Mouse (Mus musculus): ENCODE measurements at regions not wholly inside any gene's neighbourhood (a gene's known extent, or its start where the extent isn't known, plus 50 kb on each side); places are given as distances from the start of the nearest gene placed in this dataset.

DNA sequence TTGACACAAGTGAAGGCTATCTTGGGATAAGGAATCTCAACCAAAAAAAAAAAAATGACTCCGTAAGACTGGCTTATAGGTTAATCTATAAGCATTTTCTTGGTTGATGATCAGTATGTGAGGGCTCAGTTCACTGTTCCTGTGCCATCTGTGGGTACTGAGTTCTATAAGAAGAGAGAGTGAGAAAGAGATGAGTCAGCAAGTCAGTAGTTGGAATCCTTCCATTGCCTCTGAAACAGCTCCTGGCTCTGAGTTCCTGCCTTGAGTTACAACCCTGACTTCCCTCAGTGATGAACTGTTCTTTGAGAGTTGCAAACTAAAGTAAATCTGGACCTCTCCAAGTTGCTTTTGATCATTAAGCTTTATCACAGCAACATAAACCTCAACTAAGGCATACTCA, 91.7 kb upstream of the Vegfc start:
- no peak for TF ChIP-seq CTCF (IDR thresholded peaks at IDR 0.05; ENCODE audit: low read depth)
- no peak for TF ChIP-seq EP300 (IDR thresholded peaks at IDR 0.05; ENCODE audit: low read depth)
